Mouse (Mus musculus): Measurements from ENCODE around the gene Nupl2.

DNA sequence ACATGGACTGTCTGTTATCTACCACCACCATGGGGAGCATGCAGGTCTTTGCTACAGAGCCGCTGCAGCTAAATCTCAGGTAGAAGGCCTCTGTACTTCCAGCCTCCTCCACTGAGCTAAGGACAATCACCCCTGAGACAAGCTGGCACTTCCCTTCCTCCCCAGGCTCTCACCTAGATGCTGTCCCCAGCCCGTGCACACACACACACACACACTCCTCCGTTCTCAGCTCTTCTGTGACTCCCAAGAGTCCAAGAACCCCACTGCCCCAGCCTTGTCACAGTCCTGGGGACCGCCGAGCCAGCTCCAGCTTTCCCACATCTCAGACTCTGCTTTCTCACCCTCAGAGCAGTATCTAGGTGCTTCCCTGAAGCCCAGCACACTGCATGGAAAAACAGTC is 19.2 kb downstream of the Nupl2 start:
- no peak for TF ChIP-seq CTCF (IDR thresholded peaks at IDR 0.05; ENCODE audit: control insufficient read depth, insufficient read depth, insufficient read length)
- no peak for TF ChIP-seq MYOG (IDR thresholded peaks at IDR 0.05; ENCODE audit: control insufficient read depth, extremely low read depth, insufficient read length)
- TF ChIP-seq MAX (IDR thresholded peaks at IDR 0.05) = no peak
- TF ChIP-seq MYOD1 (IDR thresholded peaks at IDR 0.05; ENCODE audit: control insufficient read depth, insufficient read length, low read depth) = no peak
- TF ChIP-seq USF1 (IDR thresholded peaks at IDR 0.05; ENCODE audit: low read depth) = no peak
- no peak for TF ChIP-seq CEBPB (IDR thresholded peaks at IDR 0.05; ENCODE audit: low read depth)
- no peak for TF ChIP-seq FOSL1 (IDR thresholded peaks at IDR 0.05; ENCODE audit: insufficient read depth, low read length, poor library complexity, severe bottlenecking)
